Mouse (Mus musculus) heart, embryonic 14.5 days (tissue): ENCODE measurements at regions not wholly inside any gene's neighbourhood (a gene's known extent, or its start where the extent isn't known, plus 50 kb on each side); places are given as distances from the start of the nearest gene placed in this dataset.

ENCODE experiments used
- ATAC-seq: fragments of 200-750 bp; cut with Nextera tagmentation; 2 replicates; pipeline ENCODE4 v1.8.0; 2017; ENCODE audit warnings: low read depth, moderate TSS enrichment; ENCODE audit not compliant: insufficient number of reproducible peaks, insufficient read depth, low FRiP score
- H3K27ac ChIP-seq, 2 experiments: fragments of 200-500 bp in 1 of 2; fragments of 300-500 bp in 1 of 2; sonication (generic) in 1 of 2; replicated peaks in 1 of 2; 2 replicates each; pipeline ENCODE4 v1.5.1; 2012 to 2014; ENCODE audit warnings: low read depth in 2 of 2, low read length in 2 of 2, control low read depth in 1 of 2, mild to moderate bottlenecking in 1 of 2, mixed read lengths in 1 of 2; ENCODE audit not compliant: control insufficient read depth in 1 of 2, insufficient read depth in 1 of 2
- H3K27me3 ChIP-seq: fragments of 300-500 bp; sonication (generic); 2 replicates; pipeline ENCODE4 v1.6.1; 2014; ENCODE audit warnings: mild to moderate bottlenecking, low read length, control low read depth; ENCODE audit not compliant: control insufficient read depth, insufficient read depth
- H3K36me3 ChIP-seq: fragments of 300-500 bp; sonication (generic); 2 replicates; pipeline ENCODE4 v1.6.1; 2014; ENCODE audit warnings: mild to moderate bottlenecking, control low read depth, low read length, mixed read lengths; ENCODE audit not compliant: control insufficient read depth, insufficient read depth
- H3K4me1 ChIP-seq, 2 experiments: fragments of 200-500 bp in 1 of 2; fragments of 300-500 bp in 1 of 2; sonication (generic) in 1 of 2; 2 replicates each; pipeline ENCODE4 v1.6.1; 2012 to 2014; ENCODE audit warnings: low read length in 2 of 2, control low read depth in 1 of 2, mixed read lengths in 1 of 2; ENCODE audit not compliant: control insufficient read depth in 2 of 2, insufficient read depth in 2 of 2
- H3K4me2 ChIP-seq: fragments of 300-500 bp; sonication (generic); 2 replicates; pipeline ENCODE4 v1.6.1; 2014; ENCODE audit warnings: mild to moderate bottlenecking, low read length
- H3K4me3 ChIP-seq, 2 experiments: fragments of 200-500 bp in 1 of 2; fragments of 300-500 bp in 1 of 2; sonication (generic) in 1 of 2; 2 replicates each; pipeline ENCODE4 v1.5.1; 2012 to 2014; ENCODE audit warnings: low read length in 2 of 2, mild to moderate bottlenecking in 2 of 2, control low read depth in 1 of 2, low read depth in 1 of 2, moderate library complexity in 1 of 2; ENCODE audit not compliant: control insufficient read depth in 1 of 2, insufficient read depth in 1 of 2
- H3K9ac ChIP-seq: fragments of 300-500 bp; sonication (generic); 2 replicates; pipeline ENCODE4 v1.6.1; 2014; ENCODE audit warnings: mild to moderate bottlenecking, low read length
- H3K9me3 ChIP-seq: fragments of 300-500 bp; sonication (generic); 2 replicates; pipeline ENCODE4 v1.6.1; 2016; ENCODE audit warnings: low read length, control low read depth; ENCODE audit not compliant: control insufficient read depth
- WGBS: fragments of 180-500 bp; shearing (Covaris S2); extraction: QIAGEN DNeasy Blood & Tissue Kit; methylation state at CpG from one replicate; pipeline ENCODE4 v1.1.7; 2014; 5-methylcytosine and 5-hydroxymethylcytosine counted together

GRCm38 (mm10) chr13:112037731-112038380 is 229.1 kb upstream of the Map3k1 start:
- H3K27ac ChIP-seq, result no peak overlapping the region
- H3K4me1 ChIP-seq, result no peaks in the 10 kb centered on the region
- ATAC-seq, result no peak
- H3K4me2 ChIP-seq, result no peak overlapping the region
- no peak overlapping the region for H3K9ac ChIP-seq
- 71% methylated on average over 8 of the region's 8 CpGs for WGBS
- no peaks in the 10 kb centered on the region for H3K9me3 ChIP-seq
- H3K4me3 ChIP-seq, result no peak overlapping the region
- H3K27me3 ChIP-seq, result no peaks in the 10 kb centered on the region
- no peaks in the 10 kb centered on the region for H3K36me3 ChIP-seq

- ATAC-seq, result no peak
- Histone ChIP-seq H3K27ac (no peak overlapping the region), H3K4me1 (no peaks in the 10 kb centered on the region), H3K27me3 (no peaks in the 10 kb centered on the region), H3K9ac (no peak overlapping the region), H3K36me3 (no peaks in the 10 kb centered on the region), H3K4me3 (no peak overlapping the region), H3K9me3 (no peaks in the 10 kb centered on the region), H3K4me2 (no peak overlapping the region)
- WGBS, result 92% methylated on average over 9 of the region's 9 CpGs
These were observed 229.9 kb upstream of the Map3k1 start for GRCm38 (mm10) chr13:112038556-112039304.

- Histone ChIP-seq H3K9me3 (no peaks in the 10 kb centered on the region), H3K27ac (no peak overlapping the region), H3K4me3 (no peak overlapping the region), H3K9ac (no peak overlapping the region), H3K27me3 (no peaks in the 10 kb centered on the region), H3K4me1 (no peaks in the 10 kb centered on the region), H3K4me2 (no peak overlapping the region), H3K36me3 (no peaks in the 10 kb centered on the region)
- ATAC-seq, result no peak
- 74% methylated on average over 7 of the region's 7 CpGs for WGBS
These were observed 230.8 kb upstream of the Map3k1 start for GRCm38 (mm10) chr13:112039422-112040145.

GRCm38 (mm10) chr13:112043524-112044246 is 234.9 kb upstream of the Map3k1 start:
- no peak for ATAC-seq

GRCm38 (mm10) chr13:112044372-112044771 is 235.6 kb upstream of the Map3k1 start:
- ATAC-seq, result no peak
- Histone ChIP-seq H3K27ac (no peak overlapping the region), H3K9ac (no peak overlapping the region), H3K4me3 (no peak overlapping the region), H3K36me3 (no peaks in the 10 kb centered on the region), H3K27me3 (no peaks in the 10 kb centered on the region), H3K4me1 (peaks cover 0 to 7% of the 10 kb centered on the region in 2 experiments; a peak in 1 of 4 replicates), H3K4me2 (no peak overlapping the region), H3K9me3 (no peaks in the 10 kb centered on the region)
- WGBS, result 51% methylated on average over 5 of the region's 5 CpGs

More at GRCm38 (mm10) chr13:112043524-112044246, 234.9 kb upstream of the Map3k1 start:
- Histone ChIP-seq H3K27ac (no peak overlapping the region), H3K36me3 (no peaks in the 10 kb centered on the region), H3K4me3 (no peak overlapping the region), H3K4me1 (peaks cover 0 to 7% of the 10 kb centered on the region in 2 experiments; a peak in 1 of 4 replicates), H3K27me3 (no peaks in the 10 kb centered on the region), H3K4me2 (no peak overlapping the region), H3K9ac (no peak overlapping the region), H3K9me3 (no peaks in the 10 kb centered on the region)
- WGBS, result 92% methylated on average over 13 of the region's 13 CpGs

- no peak overlapping the region for H3K4me3 ChIP-seq
- H3K9ac ChIP-seq, result no peak overlapping the region
- no peaks in the 10 kb centered on the region for H3K9me3 ChIP-seq
- H3K27me3 ChIP-seq, result no peaks in the 10 kb centered on the region
- no peak overlapping the region for H3K4me2 ChIP-seq
- H3K36me3 ChIP-seq, result no peaks in the 10 kb centered on the region
- WGBS, result 79% methylated on average over 15 of the region's 15 CpGs
- ATAC-seq, result no peak
- H3K4me1 ChIP-seq, result peaks cover 0 to 7% of the 10 kb centered on the region in 2 experiments; a peak in 1 of 4 replicates
- no peak overlapping the region for H3K27ac ChIP-seq
These were observed 237.7 kb upstream of the Map3k1 start for GRCm38 (mm10) chr13:112046247-112047211.
